Mouse (Mus musculus) layer of hippocampus, adult 2 months (tissue): ENCODE measurements around the gene Zc3h12a. TPM values are rescaled to one million over a fixed set of nuclear protein-coding genes. Genes with fewer than 3 reads are reported as not detected.

Source experiments
- DNase-seq, 2 experiments: peaks; one replicate each; pipeline ENCODE4 v3.0.0; 2022; ENCODE audit warnings: low spot score in 2 of 2
- H3K27ac ChIP-seq: fragments of 200-600 bp; 2 replicates; pipeline ENCODE4 v1.8.1; 2022
- H3K4me3 ChIP-seq: fragments of 200-600 bp; 2 replicates; pipeline ENCODE4 v1.8.1; 2022; ENCODE audit warnings: mild to moderate bottlenecking
- CTCF ChIP-seq: fragments of 200-600 bp; conservative IDR thresholded peaks from 2 replicates; pipeline ENCODE4 v1.8.1; 2022; ENCODE audit warnings: antibody characterized with exemption, mild to moderate bottlenecking, moderate library complexity
- long read RNA-seq, 2 experiments: library from polyadenylated mRNA; stranded (forward); transcript quantifications; one replicate each; pipeline ENCODE4 v2.0.0; 2021; ENCODE audit warnings: borderline mapping rate in 2 of 2
- total RNA-seq, 2 experiments: library from RNA; stranded (reverse); gene quantifications; 2 replicates each; pipeline ENCODE4 v1.2.3; 2021

Gene Zc3h12a
- 1 to 10 TPM; 1.1 to 1.2 TPM for total RNA-seq
- long read RNA-seq, experiment 1, result 0 reads
- long read RNA-seq, experiment 2, result 0 reads

DNA sequence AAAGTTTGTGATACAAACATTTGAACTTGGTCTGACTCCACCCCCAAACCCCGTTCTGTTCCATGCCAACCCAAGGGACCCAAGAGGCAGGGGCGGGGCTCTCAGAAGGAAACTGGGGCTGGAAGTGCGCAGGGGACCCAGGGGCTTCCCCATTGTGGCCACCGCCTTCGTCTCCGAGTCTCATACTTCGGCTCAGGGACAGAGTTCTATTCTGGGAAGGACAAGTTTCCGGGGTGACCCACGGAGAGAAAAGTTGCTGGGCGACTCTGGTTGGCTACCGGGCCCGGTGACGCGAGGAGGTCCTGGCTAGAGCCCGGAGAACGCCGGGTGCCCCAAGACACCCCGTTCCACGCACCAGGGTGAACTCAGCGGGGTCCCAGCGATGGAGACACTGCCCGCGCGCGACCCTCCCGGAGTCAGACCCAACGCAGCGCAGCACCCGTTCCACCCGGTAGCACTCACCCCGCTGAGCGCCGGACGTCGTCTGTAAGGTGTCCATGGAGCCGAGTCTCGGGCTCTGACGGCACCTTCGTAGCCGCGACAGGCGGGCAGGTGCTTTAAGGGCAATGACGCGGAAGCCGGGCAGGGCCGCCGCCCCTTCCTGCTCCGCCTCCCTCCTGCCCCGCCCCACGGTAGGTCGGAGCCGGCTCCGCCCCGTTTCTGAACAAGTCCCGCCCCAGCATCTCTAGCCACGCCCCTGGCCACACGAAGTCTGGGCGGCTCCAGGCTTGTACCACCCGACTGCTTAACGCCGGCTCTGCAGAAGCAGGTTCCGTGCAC lies at the start of gene Zc3h12a:
Gene Zc3h12a (minus strand): TSS at position 536 of the 780 bp plus-strand sequence.
- peak; percentile 60 to 72 for DNase-seq
- no peak for TF ChIP-seq CTCF
- peak within 1 kb of the TSS; percentile 83 for H3K27ac ChIP-seq
- peak within 1 kb of the TSS; percentile 85 for H3K4me3 ChIP-seq

DNA sequence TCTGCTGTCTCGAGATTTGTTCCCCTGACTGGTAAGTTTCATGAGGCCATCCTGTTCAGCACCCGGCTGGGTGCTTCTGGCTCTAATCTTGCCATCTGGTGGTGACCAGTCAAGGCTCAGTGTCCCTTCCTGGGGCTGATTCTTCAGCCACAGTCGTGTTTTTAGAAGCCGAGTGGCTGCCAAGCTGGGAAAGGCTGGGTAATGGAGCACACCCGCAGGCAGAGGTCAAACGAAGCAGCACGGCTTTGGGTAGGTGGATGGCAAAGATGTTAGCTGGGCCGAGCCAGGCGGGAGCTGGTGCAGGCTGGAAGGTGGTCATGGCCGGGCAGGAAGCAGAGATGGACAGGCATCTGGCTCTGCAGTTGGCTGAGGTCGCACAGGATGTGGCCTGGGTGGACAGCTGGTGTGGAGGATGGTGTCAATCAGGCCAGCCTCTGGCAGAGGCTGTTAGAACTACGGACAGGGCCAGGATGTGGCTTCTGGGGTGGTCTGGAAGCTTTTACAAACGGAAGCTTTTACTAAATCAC lies 49.1 kb upstream of the Zc3h12a start:
- Histone ChIP-seq H3K4me3 (no peak overlapping the region), H3K27ac (no peak overlapping the region)
- no peak for TF ChIP-seq CTCF
- no peak for DNase-seq

DNA sequence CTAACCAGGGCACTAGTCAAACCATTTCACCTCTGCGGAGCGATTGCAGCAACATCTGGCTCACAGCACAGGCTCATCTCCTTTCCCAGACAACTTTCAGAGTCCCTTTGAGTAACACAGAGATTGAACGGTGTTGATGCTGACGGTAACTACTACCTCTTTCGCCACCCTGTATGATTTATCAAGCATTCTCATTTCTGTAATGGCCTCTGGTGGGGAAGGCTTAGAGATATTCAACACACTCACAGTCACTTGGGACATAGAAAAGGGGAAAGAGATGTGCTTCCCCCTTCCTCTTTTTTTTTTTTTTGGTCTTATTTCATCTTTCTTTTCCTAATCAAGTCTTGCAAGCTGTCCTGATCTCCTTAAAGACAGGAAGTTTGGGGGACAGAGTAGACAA lies 48.5 kb upstream of the Zc3h12a start:
- no peak overlapping the region for H3K4me3 ChIP-seq
- DNase-seq, result no peak
- no peak overlapping the region for H3K27ac ChIP-seq
- TF ChIP-seq CTCF, result no peak

DNA sequence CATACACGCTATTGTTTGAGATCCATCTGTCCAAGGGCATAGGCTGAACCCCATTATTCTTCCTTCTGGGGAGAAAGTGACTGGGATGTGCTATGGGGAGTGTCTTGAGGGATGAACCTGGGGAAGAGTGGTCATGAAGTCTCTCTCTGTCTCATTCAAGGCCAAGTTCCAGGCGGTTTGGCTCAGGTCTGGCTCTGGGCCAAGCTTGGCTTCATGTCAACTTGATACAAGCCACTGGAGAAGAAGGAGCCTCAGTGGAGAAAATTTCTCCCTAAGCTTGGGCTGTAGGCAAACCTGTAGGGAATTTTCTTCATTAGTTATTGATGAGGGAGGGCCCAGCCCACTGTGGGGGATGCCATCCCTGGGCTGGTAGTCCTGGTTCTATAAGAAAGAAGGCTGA lies 48.0 kb upstream of the Zc3h12a start:
- no peak overlapping the region for H3K27ac ChIP-seq
- DNase-seq, result no peak
- no peak for TF ChIP-seq CTCF

GRCm38 (mm10) chr4:125174516-125175185 lies 47.0 kb upstream of the Zc3h12a start:
- H3K27ac ChIP-seq, result no peak overlapping the region
- no peak overlapping the region for H3K4me3 ChIP-seq
- no peak for DNase-seq
- no peak for TF ChIP-seq CTCF

More for the DNA sequence above, 48.0 kb upstream of the Zc3h12a start:
- no peak overlapping the region for H3K4me3 ChIP-seq

DNA sequence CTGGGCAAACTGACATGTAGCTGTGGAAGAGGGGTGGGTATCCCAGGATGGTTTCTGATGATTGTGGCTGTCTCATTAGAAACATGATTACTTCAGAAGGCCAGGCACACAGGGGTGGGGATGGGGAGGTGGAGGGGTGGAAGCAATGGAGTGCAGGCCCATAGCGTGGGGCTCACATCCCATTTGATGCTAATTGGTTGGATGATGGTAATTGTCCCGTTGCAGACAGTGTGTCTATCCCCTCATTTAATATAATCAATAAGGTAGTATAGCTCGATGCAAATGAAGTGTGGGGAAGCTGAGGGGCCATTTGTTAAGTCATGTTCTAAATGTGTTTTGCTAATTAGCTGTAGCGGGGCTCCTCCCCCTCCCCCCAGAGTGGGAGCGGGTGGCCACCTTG lies 45.5 kb upstream of the Zc3h12a start:
- DNase-seq, result no peak
- Histone ChIP-seq H3K4me3 (no peak overlapping the region), H3K27ac (no peak overlapping the region)
- no peak for TF ChIP-seq CTCF

- TF ChIP-seq CTCF, result no peak
- no peak for DNase-seq
- no peak overlapping the region for H3K27ac ChIP-seq
- no peak overlapping the region for H3K4me3 ChIP-seq
Observed at GRCm38 (mm10) chr4:125172736-125173135, 45.1 kb upstream of the Zc3h12a start.

- no peak for DNase-seq
- peak; percentile 67 for TF ChIP-seq CTCF
- Histone ChIP-seq H3K27ac (no peak overlapping the region), H3K4me3 (no peak overlapping the region)
Observed at GRCm38 (mm10) chr4:125167723-125168122, 40.1 kb upstream of the Zc3h12a start.

- DNase-seq, result no peak
- no peak overlapping the region for H3K4me3 ChIP-seq
- no peak for TF ChIP-seq CTCF
- H3K27ac ChIP-seq, result no peak overlapping the region
Observed at GRCm38 (mm10) chr4:125164861-125165260, 37.2 kb upstream of the Zc3h12a start.

- no peak overlapping the region for H3K27ac ChIP-seq
- no peak overlapping the region for H3K4me3 ChIP-seq
- no peak for TF ChIP-seq CTCF
- DNase-seq, result no peak
Observed at GRCm38 (mm10) chr4:125162701-125163100, 35.1 kb upstream of the Zc3h12a start.

DNA sequence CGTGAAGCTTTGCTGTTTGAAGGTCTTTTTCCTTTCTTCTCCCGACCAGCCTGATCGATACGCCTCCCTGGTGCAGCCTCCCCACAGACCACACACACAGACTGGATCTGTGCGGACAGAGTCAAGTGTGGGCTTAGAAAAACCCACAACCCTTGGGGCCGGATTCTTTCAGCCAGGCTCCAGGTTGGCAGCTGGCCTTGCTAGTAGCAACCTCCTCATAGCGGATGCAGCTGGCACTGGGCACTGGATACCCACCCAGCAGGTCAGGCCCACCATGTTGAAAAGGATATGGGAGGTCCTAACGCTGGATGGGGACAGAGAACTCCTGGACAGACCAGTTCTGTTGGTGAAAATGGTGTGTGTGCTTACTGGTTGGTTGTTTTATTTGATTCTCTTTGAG lies 33.8 kb upstream of the Zc3h12a start:
- no peak for TF ChIP-seq CTCF
- H3K4me3 ChIP-seq, result no peak overlapping the region
- no peak overlapping the region for H3K27ac ChIP-seq
- no peak for DNase-seq

GRCm38 (mm10) chr4:125160951-125161331 lies 33.3 kb upstream of the Zc3h12a start:
- H3K27ac ChIP-seq, result no peak overlapping the region
- no peak for TF ChIP-seq CTCF
- DNase-seq, result no peak
- no peak overlapping the region for H3K4me3 ChIP-seq

DNA sequence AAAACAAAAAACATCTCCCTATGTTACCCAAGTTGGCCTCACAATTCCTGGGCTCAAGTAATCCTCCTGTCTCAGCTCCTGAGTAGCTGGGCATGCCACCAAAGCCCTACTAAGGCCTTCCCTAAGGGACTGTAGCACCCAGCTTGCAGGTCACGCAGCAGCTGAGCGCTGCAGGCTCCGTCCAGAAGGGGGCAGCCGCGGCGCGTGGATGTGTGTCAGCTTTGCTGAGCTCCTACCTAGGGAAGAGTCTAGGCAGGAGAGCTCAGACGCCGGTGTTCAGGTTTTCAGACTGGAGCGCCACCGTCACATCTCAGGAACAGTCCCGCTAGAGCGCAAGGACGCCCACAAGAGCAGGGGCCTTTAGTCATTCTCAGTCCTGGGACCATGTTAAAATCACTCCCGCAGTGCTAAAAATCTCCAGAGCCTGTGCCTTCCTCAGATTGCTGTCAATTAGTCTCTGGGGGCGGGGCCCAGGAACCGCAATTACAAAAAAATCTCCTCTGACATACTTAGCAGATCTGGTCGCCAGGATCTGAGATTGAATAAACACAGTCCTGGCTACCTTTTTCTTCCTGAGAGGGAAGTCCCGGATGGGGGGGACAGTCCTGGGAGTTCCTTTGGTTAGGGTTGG lies 32.8 kb upstream of the Zc3h12a start:
- peak; percentile 89 to 95 for DNase-seq
- TF ChIP-seq CTCF, result peak; percentile 95
- Histone ChIP-seq H3K27ac (no peak overlapping the region), H3K4me3 (peak overlapping the region; percentile 43)
